Mouse (Mus musculus) kidney, adult 2 months (tissue): ENCODE measurements at regions not wholly inside any gene's neighbourhood (a gene's known extent, or its start where the extent isn't known, plus 50 kb on each side); places are given as distances from the start of the nearest gene placed in this dataset.

Experiments used
- DNase-seq: peaks from one replicate; pipeline ENCODE4 v3.0.0; 2021
- H3K27ac ChIP-seq: fragments of 200-500 bp; 2 replicates; pipeline ENCODE4 v1.5.1; 2012; ENCODE audit warnings: low read depth, low read length, control low read depth, inconsistent platforms; ENCODE audit not compliant: insufficient read depth
- H3K27me3 ChIP-seq: fragments of 200-500 bp; replicated peaks from 2 replicates; pipeline ENCODE4 v1.6.1; 2012; ENCODE audit warnings: mild to moderate bottlenecking, moderate library complexity, low read length, inconsistent platforms; ENCODE audit not compliant: control insufficient read depth, insufficient read depth
- H3K36me3 ChIP-seq: fragments of 200-500 bp; 2 replicates; pipeline ENCODE4 v1.6.1; 2012; ENCODE audit warnings: mild to moderate bottlenecking, moderate library complexity, low read length, inconsistent platforms; ENCODE audit not compliant: control insufficient read depth, insufficient read depth
- H3K4me1 ChIP-seq: fragments of 200-500 bp; 2 replicates; pipeline ENCODE4 v1.6.1; 2011; ENCODE audit warnings: low read length; ENCODE audit not compliant: control insufficient read depth, insufficient read depth
- H3K4me3 ChIP-seq: fragments of 200-500 bp; 2 replicates; pipeline ENCODE4 v1.5.1; 2011; ENCODE audit warnings: mild to moderate bottlenecking, low read depth, low read length, control low read depth; ENCODE audit not compliant: insufficient read depth
- CTCF ChIP-seq: fragments of 200-500 bp; conservative IDR thresholded peaks from 2 replicates; pipeline ENCODE4 v1.5.1; 2011; ENCODE audit warnings: low read depth, mild to moderate bottlenecking, control low read depth, low read length, moderate library complexity, mixed read lengths; ENCODE audit not compliant: insufficient read depth, insufficient read length
- POLR2A ChIP-seq: fragments of 200-500 bp; IDR thresholded peaks from one replicate; pipeline ENCODE4 v1.6.1; 2011; ENCODE audit warnings: low read depth, low read length, control low read depth
- WGBS: fragments of 180-500 bp; shearing (Covaris S2); methylation state at CpG from one replicate; pipeline ENCODE4 v1.1.7; 2018; 5-methylcytosine and 5-hydroxymethylcytosine counted together

- H3K4me3 ChIP-seq: no peak overlapping the region
- no peaks in the 10 kb centered on the region for H3K36me3 ChIP-seq
- no peak overlapping the region for H3K27ac ChIP-seq
- no peaks in the 10 kb centered on the region for H3K4me1 ChIP-seq
- no peak for DNase-seq
- TF ChIP-seq CTCF (no peak), POLR2A (no peak)
- no peaks in the 10 kb centered on the region for H3K27me3 ChIP-seq
Measured at GRCm38 (mm10) chr2:138688140-138688871, 431.9 kb downstream of the Btbd3 start.

- 83% methylated on average over 5 of the region's 5 CpGs for WGBS
- Histone ChIP-seq H3K4me3 (no peak overlapping the region), H3K4me1 (no peaks in the 10 kb centered on the region), H3K36me3 (no peaks in the 10 kb centered on the region), H3K27me3 (no peaks in the 10 kb centered on the region), H3K27ac (no peak overlapping the region)
- no peak for DNase-seq
- TF ChIP-seq POLR2A (no peak), CTCF (no peak)
Measured at GRCm38 (mm10) chr2:138689497-138689896, 433.1 kb downstream of the Btbd3 start.

- TF ChIP-seq POLR2A (no peak), CTCF (no peak)
- WGBS: 71% methylated on average over 4 of the region's 4 CpGs
- Histone ChIP-seq H3K27me3 (no peaks in the 10 kb centered on the region), H3K27ac (no peak overlapping the region), H3K4me1 (no peaks in the 10 kb centered on the region), H3K36me3 (no peaks in the 10 kb centered on the region), H3K4me3 (no peak overlapping the region)
- DNase-seq: no peak
Measured at GRCm38 (mm10) chr2:138702783-138703182, 446.4 kb downstream of the Btbd3 start.

- Histone ChIP-seq H3K4me1 (no peaks in the 10 kb centered on the region), H3K27ac (no peak overlapping the region), H3K4me3 (no peak overlapping the region), H3K27me3 (no peaks in the 10 kb centered on the region), H3K36me3 (no peaks in the 10 kb centered on the region)
- DNase-seq: no peak
- WGBS: 88% methylated on average over 4 of the region's 4 CpGs
- TF ChIP-seq POLR2A: no peak
- TF ChIP-seq CTCF: no peak
Measured at GRCm38 (mm10) chr2:138703943-138704541, 447.7 kb downstream of the Btbd3 start.

- WGBS: 20% methylated on average over 2 of the region's 2 CpGs
- Histone ChIP-seq H3K4me1 (no peaks in the 10 kb centered on the region), H3K27me3 (no peaks in the 10 kb centered on the region), H3K36me3 (no peaks in the 10 kb centered on the region), H3K4me3 (no peak overlapping the region), H3K27ac (no peak overlapping the region)
- no peak for TF ChIP-seq CTCF
- TF ChIP-seq POLR2A: no peak
- DNase-seq: no peak
Measured at GRCm38 (mm10) chr2:138708763-138709162, 452.4 kb downstream of the Btbd3 start.

GRCm38 (mm10) chr2:138733846-138734245 lies 477.5 kb downstream of the Btbd3 start:
- Histone ChIP-seq H3K27me3 (no peaks in the 10 kb centered on the region), H3K27ac (no peak overlapping the region), H3K4me3 (no peak overlapping the region), H3K4me1 (no peaks in the 10 kb centered on the region), H3K36me3 (no peaks in the 10 kb centered on the region)
- no peak for TF ChIP-seq POLR2A
- no peak for TF ChIP-seq CTCF
- DNase-seq: no peak
- 45% methylated on average over 2 of the region's 2 CpGs for WGBS

- TF ChIP-seq POLR2A: no peak
- no peak for TF ChIP-seq CTCF
- no peaks in the 10 kb centered on the region for H3K36me3 ChIP-seq
- no peak overlapping the region for H3K27ac ChIP-seq
- H3K4me1 ChIP-seq: no peaks in the 10 kb centered on the region
- H3K4me3 ChIP-seq: no peak overlapping the region
- DNase-seq: no peak
- H3K27me3 ChIP-seq: no peaks in the 10 kb centered on the region; the same call in 1 of the 2 replicates
- WGBS: 87% methylated on average over 4 of the region's 4 CpGs
Measured at GRCm38 (mm10) chr2:138744806-138745205, 488.4 kb downstream of the Btbd3 start.
